Mouse (Mus musculus) kidney, adult 2 months (tissue): ENCODE results near the gene Pkp4.

Experiments
- CTCF ChIP-seq: fragments of 200-500 bp; conservative IDR thresholded peaks from 2 replicates; pipeline ENCODE4 v1.5.1; 2011; ENCODE audit warnings: low read depth, mild to moderate bottlenecking, control low read depth, low read length, moderate library complexity, mixed read lengths; ENCODE audit not compliant: insufficient read depth, insufficient read length
- POLR2A ChIP-seq: fragments of 200-500 bp; IDR thresholded peaks from one replicate; pipeline ENCODE4 v1.6.1; 2011; ENCODE audit warnings: low read depth, low read length, control low read depth

GRCm38 (mm10) chr2:59339776-59340539, 179.3 kb downstream of the Pkp4 start:
- no peak for TF ChIP-seq POLR2A
- no peak for TF ChIP-seq CTCF
